Mouse (Mus musculus): ENCODE results near the gene Inpp5d.

DNA sequence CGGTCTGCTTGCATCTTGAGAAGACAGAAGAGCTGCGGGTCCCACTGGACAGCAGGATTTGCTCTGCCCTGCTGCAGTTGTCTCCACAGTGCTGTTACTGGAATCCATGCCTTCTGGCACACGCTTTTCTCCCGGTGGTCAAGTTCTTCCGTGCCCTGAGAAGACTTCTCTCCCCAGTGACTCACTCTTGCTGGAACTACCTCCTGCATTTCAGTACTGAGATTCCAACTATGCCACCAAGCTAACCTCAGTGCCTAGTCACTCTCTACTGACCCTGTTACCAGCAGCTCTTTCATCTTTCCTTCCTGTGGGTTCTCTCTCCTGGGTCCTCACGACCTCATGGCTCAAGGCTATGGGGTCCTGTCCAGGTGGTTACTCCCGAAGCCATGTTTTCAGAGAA is 22.9 kb downstream of the Inpp5d start:
- no peak for TF ChIP-seq CTCF (IDR thresholded peaks at IDR 0.05; ENCODE audit: low read depth)
- TF ChIP-seq EP300 (IDR thresholded peaks at IDR 0.05; ENCODE audit: low read depth): no peak
